Mouse (Mus musculus): ENCODE results near the gene Vcam1. TPM values are rescaled to one million over a fixed set of nuclear protein-coding genes. Genes with fewer than 3 reads are reported as not detected.
A peak's percentile ranks its signal among the peaks of the same experiment; 100 is the strongest.

The Vcam1 gene
- polyA plus RNA-seq, 1 experiment from 2014 or later: 135 TPM

GRCm38 (mm10) chr3:116148676-116149075 lies 19.2 kb upstream of the Vcam1 start:
- WGBS: 75% methylated on average over 9 of the region's 9 CpGs

GRCm38 (mm10) chr3:116141226-116141625 lies 11.7 kb upstream of the Vcam1 start:
- Histone ChIP-seq H3K4me2 (replicated peaks) (no peak overlapping the region), H3K4me3 (no peak overlapping the region), H3K27ac (no peak overlapping the region), H3K9ac (no peak overlapping the region), H3K9me3 (no peaks in the 10 kb centered on the region), H3K36me3 (no peaks in the 10 kb centered on the region), H3K27me3 (no peaks in the 10 kb centered on the region), H3K4me1 (no peaks in the 10 kb centered on the region)
- no peak for ATAC-seq (ENCODE audit: low FRiP score, low read depth)
- 88% methylated on average over 3 of the region's 3 CpGs for WGBS

More at GRCm38 (mm10) chr3:116148676-116149075, 19.2 kb upstream of the Vcam1 start:
- Histone ChIP-seq H3K9ac (no peak overlapping the region), H3K4me3 (no peak overlapping the region), H3K27ac (no peak overlapping the region), H3K9me3 (no peaks in the 10 kb centered on the region), H3K36me3 (no peaks in the 10 kb centered on the region), H3K27me3 (no peaks in the 10 kb centered on the region), H3K4me2 (replicated peaks) (no peak overlapping the region), H3K4me1 (no peaks in the 10 kb centered on the region)
- ATAC-seq (ENCODE audit: low FRiP score, low read depth): no peak

DNA sequence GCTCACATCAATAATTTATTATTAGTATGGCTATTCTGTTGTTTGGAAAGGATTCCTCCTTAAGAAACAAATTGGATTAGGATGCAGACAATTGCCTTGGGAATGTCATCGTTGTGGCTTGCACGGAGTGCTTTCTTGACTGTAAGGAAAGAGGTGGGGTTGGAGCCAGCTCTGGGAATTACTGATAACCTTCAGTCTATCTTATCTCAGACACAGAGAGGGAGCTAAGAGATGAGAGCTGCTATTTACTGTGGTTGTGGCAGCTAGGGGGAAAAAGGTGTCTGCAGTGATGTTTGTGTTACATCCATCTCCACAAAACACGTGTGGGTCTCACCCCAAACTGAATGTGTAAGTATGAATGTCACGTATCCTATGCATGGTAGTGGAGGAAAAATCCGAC lies 9.5 kb upstream of the Vcam1 start:
- H3K4me1 ChIP-seq: no peaks in the 10 kb centered on the region
- H3K4me3 ChIP-seq: no peak overlapping the region
- no peak for ATAC-seq (ENCODE audit: low FRiP score, low read depth)
- no peak overlapping the region for H3K27ac ChIP-seq
- 75% methylated on average over 5 of the region's 5 CpGs for WGBS
- no peaks in the 10 kb centered on the region for H3K36me3 ChIP-seq
- H3K9me3 ChIP-seq: no peaks in the 10 kb centered on the region
- no peaks in the 10 kb centered on the region for H3K27me3 ChIP-seq
- H3K4me2 ChIP-seq (replicated peaks): no peak overlapping the region
- H3K9ac ChIP-seq: no peak overlapping the region

DNA sequence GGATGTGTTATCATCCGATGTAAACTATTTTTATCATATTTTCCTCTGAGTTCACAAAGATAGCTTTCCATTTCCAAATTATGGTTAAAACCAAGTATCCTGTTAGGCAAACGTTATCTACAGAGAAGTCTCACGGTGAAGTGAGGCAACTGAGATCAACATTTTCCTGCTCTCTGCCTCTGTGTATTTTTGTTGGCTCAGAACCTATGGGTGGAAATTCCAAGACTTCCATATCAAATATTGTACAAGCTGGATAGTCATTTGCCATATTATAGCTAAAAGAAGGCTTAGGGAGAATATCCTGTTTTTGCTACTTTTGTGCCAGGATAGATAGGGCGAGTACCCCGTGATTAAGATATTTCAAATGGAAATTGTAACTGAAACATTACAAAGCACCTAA lies 8.6 kb upstream of the Vcam1 start:
- no peak overlapping the region for H3K4me3 ChIP-seq
- no peak for ATAC-seq (ENCODE audit: low FRiP score, low read depth)
- no peak overlapping the region for H3K27ac ChIP-seq
- H3K9ac ChIP-seq: no peak overlapping the region
- no peaks in the 10 kb centered on the region for H3K36me3 ChIP-seq
- no peaks in the 10 kb centered on the region for H3K9me3 ChIP-seq
- no peaks in the 10 kb centered on the region for H3K27me3 ChIP-seq
- 81% methylated on average over 5 of the region's 5 CpGs for WGBS
- H3K4me1 ChIP-seq: no peaks in the 10 kb centered on the region
- H3K4me2 ChIP-seq (replicated peaks): no peak overlapping the region

GRCm38 (mm10) chr3:116133363-116133762 lies 3.9 kb upstream of the Vcam1 start:
- H3K9ac ChIP-seq: no peak overlapping the region
- H3K4me2 ChIP-seq (replicated peaks): no peak overlapping the region
- H3K4me1 ChIP-seq: 0 out of 2 replicates have a peak, but pooled peaks cover 2% of the 10 kb centered on the region
- H3K27ac ChIP-seq: no peak overlapping the region
- H3K27me3 ChIP-seq: no peaks in the 10 kb centered on the region
- H3K36me3 ChIP-seq: no peaks in the 10 kb centered on the region
- 74% methylated on average over 5 of the region's 5 CpGs for WGBS
- H3K4me3 ChIP-seq: no peak overlapping the region
- H3K9me3 ChIP-seq: no peaks in the 10 kb centered on the region
- ATAC-seq (ENCODE audit: low FRiP score, low read depth): no peak

- Histone ChIP-seq H3K27ac (no peak overlapping the region), H3K9ac (no peak overlapping the region), H3K9me3 (no peaks in the 10 kb centered on the region), H3K27me3 (no peaks in the 10 kb centered on the region), H3K4me3 (no peak overlapping the region), H3K36me3 (no peaks in the 10 kb centered on the region), H3K4me1 (peaks cover 14% of the 10 kb centered on the region), H3K4me2 (replicated peaks) (no peak overlapping the region)
- no peak for ATAC-seq (ENCODE audit: low FRiP score, low read depth)
- 80% methylated on average over 3 of the region's 3 CpGs for WGBS
Observed at GRCm38 (mm10) chr3:116130711-116131110, 1.2 kb upstream of the Vcam1 start.

- no peak for ATAC-seq (ENCODE audit: low FRiP score, low read depth)
- no peaks in the 10 kb centered on the region for H3K27me3 ChIP-seq
- no peak overlapping the region for H3K9ac ChIP-seq
- peaks cover 19% of the 10 kb centered on the region for H3K4me1 ChIP-seq
- no peaks in the 10 kb centered on the region for H3K36me3 ChIP-seq
- 53% methylated on average over 4 of the region's 4 CpGs for WGBS
- no peak overlapping the region for H3K4me3 ChIP-seq
- H3K9me3 ChIP-seq: no peaks in the 10 kb centered on the region
- H3K27ac ChIP-seq: no peak overlapping the region
- peak overlapping the region; percentile 67 for H3K4me2 ChIP-seq (replicated peaks)
Observed at GRCm38 (mm10) chr3:116129841-116130595, 530 bp upstream of the Vcam1 start.

- Histone ChIP-seq H3K4me3 (peak overlapping the region; percentile 60), H3K36me3 (peaks cover 11% of the 10 kb centered on the region), H3K27me3 (no peaks in the 10 kb centered on the region), H3K9ac (peak overlapping the region; percentile 78), H3K9me3 (no peaks in the 10 kb centered on the region), H3K4me2 (replicated peaks) (peak overlapping the region; percentile 67), H3K27ac (peak overlapping the region; percentile 88), H3K4me1 (peaks cover 19% of the 10 kb centered on the region)
- no peak for ATAC-seq (ENCODE audit: low FRiP score, low read depth)
- 19% methylated on average over 18 of the region's 18 CpGs for WGBS
Observed at GRCm38 (mm10) chr3:116128311-116129204, 930 bp downstream of the Vcam1 start.

DNA sequence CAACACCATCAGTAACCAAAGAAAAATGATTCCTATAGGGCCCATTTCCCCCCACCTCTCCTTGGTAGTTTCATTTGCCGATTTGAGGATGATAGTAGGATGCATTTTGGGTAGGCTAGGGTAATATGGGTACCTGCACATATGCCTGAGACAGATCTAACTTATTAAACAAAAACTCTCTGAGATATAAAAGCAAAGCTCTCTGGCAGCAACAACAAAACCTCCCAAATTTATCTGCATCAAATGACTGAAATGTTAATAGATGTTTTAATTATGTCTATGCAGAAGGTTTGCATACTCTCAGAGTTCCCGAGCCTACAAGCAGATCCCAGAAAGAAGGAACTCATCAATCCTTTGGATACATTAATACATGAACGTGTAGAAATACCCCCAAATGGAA lies 1.7 kb downstream of the Vcam1 start:
- peak overlapping the region; percentile 60 for H3K4me3 ChIP-seq
- 18% methylated on average over 3 of the region's 3 CpGs for WGBS
- no peaks in the 10 kb centered on the region for H3K27me3 ChIP-seq
- no peak for ATAC-seq (ENCODE audit: low FRiP score, low read depth)
- peak overlapping the region; percentile 61; the same call in 1 of the 2 replicates for H3K27ac ChIP-seq
- H3K4me2 ChIP-seq (replicated peaks): peak overlapping the region; percentile 67
- H3K4me1 ChIP-seq: peaks cover 19% of the 10 kb centered on the region
- peaks cover 13% of the 10 kb centered on the region for H3K36me3 ChIP-seq
- no peaks in the 10 kb centered on the region for H3K9me3 ChIP-seq
- peak overlapping the region; percentile 78 for H3K9ac ChIP-seq

DNA sequence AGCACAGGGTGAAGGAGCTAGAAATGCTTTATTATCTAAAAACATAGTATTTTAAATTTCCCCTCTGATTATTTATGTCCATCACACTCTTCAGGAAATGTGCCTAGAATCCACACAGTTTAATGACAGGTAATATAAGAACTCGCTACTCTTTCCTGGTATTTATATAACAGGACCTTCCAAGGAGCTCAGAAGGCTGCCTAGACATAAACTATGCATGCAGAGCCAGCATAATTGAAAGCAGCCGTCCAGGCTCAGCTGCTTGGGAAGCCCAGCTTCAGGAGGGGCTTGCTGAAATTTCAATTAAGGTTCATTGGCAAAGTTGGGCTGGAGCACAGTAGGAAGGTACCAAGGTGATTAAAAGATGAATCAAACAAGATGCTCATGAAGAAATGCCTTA lies 2.2 kb downstream of the Vcam1 start:
- Histone ChIP-seq H3K9me3 (no peaks in the 10 kb centered on the region), H3K4me2 (replicated peaks) (peak overlapping the region; percentile 67), H3K4me1 (peaks cover 19% of the 10 kb centered on the region), H3K4me3 (peak overlapping the region; percentile 60), H3K36me3 (peaks cover 18% of the 10 kb centered on the region), H3K27ac (peak overlapping the region; percentile 84), H3K27me3 (no peaks in the 10 kb centered on the region), H3K9ac (peak overlapping the region; percentile 55)
- WGBS: 10% methylated on average over 2 of the region's 2 CpGs
- peak; percentile 78 for ATAC-seq (ENCODE audit: low FRiP score, low read depth)

GRCm38 (mm10) chr3:116126508-116127190 lies 2.8 kb downstream of the Vcam1 start:
- WGBS: 17% methylated on average over 7 of the region's 7 CpGs
- H3K27me3 ChIP-seq: no peaks in the 10 kb centered on the region
- peak overlapping the region; percentile 67 for H3K4me2 ChIP-seq (replicated peaks)
- peak overlapping the region; percentile 84 for H3K27ac ChIP-seq
- peak overlapping the region; percentile 60 for H3K4me3 ChIP-seq
- peaks cover 23% of the 10 kb centered on the region for H3K36me3 ChIP-seq
- H3K4me1 ChIP-seq: peaks cover 19% of the 10 kb centered on the region
- H3K9me3 ChIP-seq: no peaks in the 10 kb centered on the region
- H3K9ac ChIP-seq: peak overlapping the region; percentile 55
- ATAC-seq (ENCODE audit: low FRiP score, low read depth): peak; percentile 22; the same call in 1 of the 2 replicates

DNA sequence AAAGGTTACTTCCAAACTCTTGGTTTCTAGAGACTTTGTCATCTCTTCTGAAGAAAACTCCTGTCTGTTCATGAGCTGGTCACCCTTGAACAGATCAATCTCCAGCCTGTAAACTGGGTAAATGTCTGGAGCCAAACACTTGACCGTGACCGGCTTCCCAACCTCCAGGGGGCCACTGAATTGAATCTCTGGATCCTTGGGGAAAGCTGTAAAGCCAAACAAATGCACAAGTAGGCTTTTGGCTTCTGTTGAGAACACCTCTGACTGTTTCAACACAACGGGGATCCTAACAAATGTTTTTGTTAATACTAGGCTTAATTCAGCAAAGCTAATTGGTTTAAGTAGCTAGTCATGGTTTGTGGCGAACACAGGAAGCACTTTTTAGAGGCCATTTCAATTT lies 3.4 kb downstream of the Vcam1 start:
- ATAC-seq (ENCODE audit: low FRiP score, low read depth): no peak
- H3K4me3 ChIP-seq: peak overlapping the region; percentile 60
- H3K27me3 ChIP-seq: no peaks in the 10 kb centered on the region
- H3K9me3 ChIP-seq: no peaks in the 10 kb centered on the region
- peak overlapping the region; percentile 54; the same call in 1 of the 2 replicates for H3K9ac ChIP-seq
- peak overlapping the region; percentile 67 for H3K4me2 ChIP-seq (replicated peaks)
- H3K36me3 ChIP-seq: peaks cover 29% of the 10 kb centered on the region
- peaks cover 19% of the 10 kb centered on the region for H3K4me1 ChIP-seq
- WGBS: 17% methylated on average over 4 of the region's 4 CpGs
- H3K27ac ChIP-seq: peak overlapping the region; percentile 49; the same call in 1 of the 2 replicates

All from limb, embryonic 13.5 days (tissue).